Mouse (Mus musculus) limb, embryonic 13.5 days (tissue): ENCODE results near the gene Pabpn1l. TPM values are rescaled to one million over a fixed set of nuclear protein-coding genes. Genes with fewer than 3 reads are reported as not detected.
"Not testable (repeated sequence)": the region's sequence is repeated elsewhere in the genome, so short reads cannot be mapped to it uniquely, and the experiment has no call there.

Experiments
- ATAC-seq: fragments of 200-750 bp; cut with Nextera tagmentation; 2 replicates; pipeline ENCODE4 v1.8.0; 2017; ENCODE audit warnings: low read depth, moderate number of reproducible peaks, moderate TSS enrichment; ENCODE audit not compliant: low FRiP score
- H3K27ac ChIP-seq: fragments of 300-500 bp; sonication (generic); 2 replicates; pipeline ENCODE4 v1.5.1; 2015; ENCODE audit warnings: inconsistent platforms, mild to moderate bottlenecking, moderate library complexity
- H3K27me3 ChIP-seq: fragments of 300-500 bp; sonication (generic); 2 replicates; pipeline ENCODE4 v1.6.1; 2015; ENCODE audit warnings: mild to moderate bottlenecking, inconsistent platforms
- H3K36me3 ChIP-seq: fragments of 300-500 bp; sonication (generic); 2 replicates; pipeline ENCODE4 v1.6.1; 2015; ENCODE audit warnings: inconsistent platforms, mild to moderate bottlenecking, moderate library complexity
- H3K4me1 ChIP-seq: fragments of 300-500 bp; sonication (generic); 2 replicates; pipeline ENCODE4 v1.6.1; 2015; ENCODE audit warnings: inconsistent platforms
- H3K4me2 ChIP-seq: fragments of 300-500 bp; sonication (generic); replicated peaks from 2 replicates; pipeline ENCODE4 v1.6.1; 2015; ENCODE audit warnings: inconsistent platforms, mild to moderate bottlenecking, moderate library complexity
- H3K4me3 ChIP-seq: fragments of 300-500 bp; sonication (generic); 2 replicates; pipeline ENCODE4 v1.5.1; 2015; ENCODE audit warnings: moderate library complexity, mild to moderate bottlenecking, inconsistent platforms
- H3K9ac ChIP-seq: fragments of 300-500 bp; sonication (generic); 2 replicates; pipeline ENCODE4 v1.6.1; 2015; ENCODE audit warnings: mild to moderate bottlenecking, inconsistent platforms
- H3K9me3 ChIP-seq: fragments of 300-500 bp; sonication (generic); 2 replicates; pipeline ENCODE4 v1.6.1; 2016; ENCODE audit warnings: inconsistent platforms
- WGBS: fragments of 180-500 bp; shearing (Covaris S2); methylation state at CpG from one replicate; pipeline ENCODE4 v1.1.7; 2015; 5-methylcytosine and 5-hydroxymethylcytosine counted together
- polyA plus RNA-seq: library from polyadenylated mRNA; unstranded; fragments of >200 nt; fragmentation: Nextera tagmentation; extraction: Ambion mirVana; gene quantifications from 2 replicates; pipeline ENCODE4 v1.2.1, GENCODE M21; 2015

Pabpn1l gene
- polyA plus RNA-seq, 1 experiment from 2014 or later: not detected

- Histone ChIP-seq H3K36me3 (no peaks in the 10 kb centered on the region), H3K4me3 (no peak overlapping the region), H3K9me3 (no peaks in the 10 kb centered on the region), H3K4me2 (no peak overlapping the region), H3K27me3 (no peaks in the 10 kb centered on the region), H3K4me1 (peaks cover 37% of the 10 kb centered on the region), H3K27ac (no peak overlapping the region), H3K9ac (no peak overlapping the region)
- no peak for ATAC-seq
- 83% methylated on average over 9 of the region's 9 CpGs for WGBS
Measured at GRCm38 (mm10) chr8:122584981-122585380, 37.6 kb downstream of the Pabpn1l start.

GRCm38 (mm10) chr8:122580926-122581325, 41.6 kb downstream of the Pabpn1l start:
- Histone ChIP-seq H3K27ac (no peak overlapping the region), H3K9ac (no peak overlapping the region), H3K4me1 (peaks cover 57% of the 10 kb centered on the region), H3K4me2 (no peak overlapping the region), H3K27me3 (no peaks in the 10 kb centered on the region), H3K9me3 (no peaks in the 10 kb centered on the region), H3K36me3 (no peaks in the 10 kb centered on the region), H3K4me3 (no peak overlapping the region)
- WGBS: 24% methylated on average over 14 of the region's 15 CpGs
- ATAC-seq: no peak

- peak overlapping the region; percentile 64 for H3K27ac ChIP-seq
- no peak for ATAC-seq
- peak overlapping the region; percentile 43 for H3K9ac ChIP-seq
- H3K36me3 ChIP-seq: peaks cover 10% of the 10 kb centered on the region
- no peaks in the 10 kb centered on the region for H3K9me3 ChIP-seq
- H3K4me2 ChIP-seq: peak overlapping the region; percentile 36
- 11% methylated on average over 7 of the region's 7 CpGs for whole genome bisulfite sequencing
- H3K4me1 ChIP-seq: peaks cover 62% of the 10 kb centered on the region
- H3K4me3 ChIP-seq: no peak overlapping the region
- no peaks in the 10 kb centered on the region for H3K27me3 ChIP-seq
Measured at GRCm38 (mm10) chr8:122579196-122579595, 43.3 kb downstream of the Pabpn1l start.

- Histone ChIP-seq H3K4me1 (peaks cover 62% of the 10 kb centered on the region), H3K9me3 (no peaks in the 10 kb centered on the region), H3K9ac (0 out of 2 replicates have a peak overlapping the region, but pooled peaks have one; percentile 35), H3K27ac (peak overlapping the region; percentile 79; the same call in 1 of the 2 replicates), H3K27me3 (no peaks in the 10 kb centered on the region), H3K4me2 (peak overlapping the region; percentile 77), H3K4me3 (peak overlapping the region; percentile 64), H3K36me3 (peaks cover 29% of the 10 kb centered on the region)
- peak; percentile 17 for ATAC-seq
- WGBS: 44% methylated on average over 10 of the region's 10 CpGs
Measured at GRCm38 (mm10) chr8:122577116-122577515, 45.4 kb downstream of the Pabpn1l start.

GRCm38 (mm10) chr8:122576648-122577022, 45.9 kb downstream of the Pabpn1l start, which contains the start of gene Aprt:
Gene Aprt, minus strand, starts transcription at chr8:122576909.
- H3K9me3 ChIP-seq: no peaks in the 10 kb centered on the region
- under 1% methylated on average over 39 of the region's 39 CpGs for WGBS

GRCm38 (mm10) chr8:122575735-122576647, 46.5 kb downstream of the Pabpn1l start:
- H3K4me1 ChIP-seq: peaks cover 59% of the 10 kb centered on the region

More at GRCm38 (mm10) chr8:122576648-122577022, 45.9 kb downstream of the Pabpn1l start, which contains the start of gene Aprt:
- H3K4me3 ChIP-seq: peak within 1 kb of the TSS; percentile 64
- H3K4me1 ChIP-seq: peaks cover 62% of the 10 kb centered on the region
- no peaks in the 10 kb centered on the region for H3K27me3 ChIP-seq
- ATAC-seq: peak; percentile 90
- H3K27ac ChIP-seq: peak within 1 kb of the TSS; percentile 79
- H3K9ac ChIP-seq: peak within 1 kb of the TSS; percentile 83
- peaks cover 34% of the 10 kb centered on the region for H3K36me3 ChIP-seq
- H3K4me2 ChIP-seq: peak within 1 kb of the TSS; percentile 77

GRCm38 (mm10) chr8:122575286-122575685, 47.3 kb downstream of the Pabpn1l start:
- ATAC-seq: no peak
- Histone ChIP-seq H3K4me3 (peak overlapping the region; percentile 64), H3K27me3 (no peaks in the 10 kb centered on the region), H3K4me2 (peak overlapping the region; percentile 77), H3K9me3 (no peaks in the 10 kb centered on the region), H3K27ac (no peak overlapping the region), H3K36me3 (peaks cover 48% of the 10 kb centered on the region), H3K4me1 (peaks cover 51% of the 10 kb centered on the region), H3K9ac (0 out of 2 replicates have a peak overlapping the region, but pooled peaks have one; percentile 10)
- 82% methylated on average over 8 of the region's 8 CpGs for WGBS

More at GRCm38 (mm10) chr8:122575735-122576647, 46.5 kb downstream of the Pabpn1l start:
- Histone ChIP-seq H3K4me3 (peak overlapping the region; percentile 64), H3K27me3 (no peaks in the 10 kb centered on the region), H3K9ac (peak overlapping the region; percentile 83), H3K36me3 (peaks cover 41% of the 10 kb centered on the region), H3K27ac (peak overlapping the region; percentile 74), H3K9me3 (no peaks in the 10 kb centered on the region), H3K4me2 (peak overlapping the region; percentile 77)
- 18% methylated on average over 21 of the region's 21 CpGs for WGBS
- ATAC-seq: peak; percentile 7; the same call in 1 of the 2 replicates

GRCm38 (mm10) chr8:122574667-122575251, 47.8 kb downstream of the Pabpn1l start:
- Histone ChIP-seq H3K36me3 (peaks cover 53% of the 10 kb centered on the region), H3K9ac (0 out of 2 replicates have a peak overlapping the region, but pooled peaks have one; percentile 10), H3K4me1 (peaks cover 47% of the 10 kb centered on the region), H3K27me3 (no peaks in the 10 kb centered on the region), H3K27ac (no peak overlapping the region), H3K9me3 (no peaks in the 10 kb centered on the region), H3K4me3 (no peak overlapping the region), H3K4me2 (peak overlapping the region; percentile 77)
- ATAC-seq: no peak
- 41% methylated on average over 10 of the region's 10 CpGs for WGBS

GRCm38 (mm10) chr8:122574264-122574663, 48.3 kb downstream of the Pabpn1l start:
- Histone ChIP-seq H3K4me3 (no peak overlapping the region), H3K9me3 (no peaks in the 10 kb centered on the region), H3K36me3 (peaks cover 58% of the 10 kb centered on the region), H3K4me1 (peaks cover 47% of the 10 kb centered on the region), H3K9ac (no peak overlapping the region), H3K27ac (peak overlapping the region; percentile 23; the same call in 1 of the 2 replicates), H3K27me3 (no peaks in the 10 kb centered on the region), H3K4me2 (peak overlapping the region; percentile 77; the same call in 1 of the 2 replicates)
- 42% methylated on average over 3 of the region's 3 CpGs for WGBS
- no peak for ATAC-seq

GRCm38 (mm10) chr8:122573577-122573976, 49.0 kb downstream of the Pabpn1l start:
- Histone ChIP-seq H3K27ac (no peak overlapping the region), H3K4me2 (no peak overlapping the region), H3K9me3 (no peaks in the 10 kb centered on the region), H3K9ac (no peak overlapping the region), H3K4me1 (peaks cover 47% of the 10 kb centered on the region), H3K27me3 (no peaks in the 10 kb centered on the region), H3K4me3 (no peak overlapping the region), H3K36me3 (peaks cover 59% of the 10 kb centered on the region)
- WGBS: 59% methylated on average over 9 of the region's 9 CpGs
- ATAC-seq: no peak

- not testable (repeated sequence) for H3K9ac ChIP-seq, H3K9me3 ChIP-seq, H3K4me2 ChIP-seq, H3K4me3 ChIP-seq, H3K27ac ChIP-seq, ATAC-seq, H3K27me3 ChIP-seq
- Histone ChIP-seq H3K36me3 (peaks cover 59% of the 10 kb centered on the region), H3K4me1 (peaks cover 43% of the 10 kb centered on the region)
- WGBS: 43% methylated on average over 4 of the region's 4 CpGs
Measured at GRCm38 (mm10) chr8:122573176-122573575, 49.4 kb downstream of the Pabpn1l start.

- H3K27ac ChIP-seq: no peak overlapping the region
- H3K9ac ChIP-seq: peak overlapping the region; percentile 31; the same call in 1 of the 2 replicates
- peaks cover 59% of the 10 kb centered on the region for H3K36me3 ChIP-seq
- ATAC-seq: no peak
- no peaks in the 10 kb centered on the region for H3K27me3 ChIP-seq
- H3K4me3 ChIP-seq: no peak overlapping the region
- WGBS: 95% methylated on average over 3 of the region's 3 CpGs
- no peaks in the 10 kb centered on the region for H3K9me3 ChIP-seq
- H3K4me1 ChIP-seq: peaks cover 42% of the 10 kb centered on the region
- no peak overlapping the region for H3K4me2 ChIP-seq
Measured at GRCm38 (mm10) chr8:122572751-122573150, 49.8 kb downstream of the Pabpn1l start.
